15 mouse cellular contexts compared by ENCODE assay signal in the genomic region with DNA sequence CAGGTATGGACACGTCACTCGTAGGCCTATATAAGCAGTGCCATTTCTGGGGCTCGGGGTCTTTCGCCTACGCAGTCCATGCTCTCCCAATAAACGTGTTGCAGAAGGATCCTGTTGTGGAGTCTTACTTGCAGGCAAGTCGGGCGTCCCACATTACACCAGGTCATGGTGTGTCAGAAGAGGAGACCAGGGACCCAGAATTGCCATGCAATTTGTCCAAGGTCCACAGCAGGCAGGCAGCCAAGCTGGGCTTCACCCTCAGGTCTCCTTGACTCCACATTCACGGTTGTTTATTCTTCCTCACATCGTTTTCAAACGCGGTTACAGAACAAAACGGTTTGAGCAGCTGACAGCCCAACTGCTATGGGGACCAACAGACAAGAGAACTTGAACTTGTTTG. TPM values are rescaled to one million over a fixed set of nuclear protein-coding genes. Genes with fewer than 3 reads are reported as not detected.
DNase-seq lines count a peak whose midpoint lies in the region.
"Had no signal": no experiment of that assay in that cellular context is flagged by ENCODE, and none has a peak within 500 bp of the region (broad histone marks: within the 10 kb centered on the region; RNA-seq: fewer than 3 reads in every experiment).

No protein-coding gene starts in this region.

- peak; percentile 10 for DNase-seq in R1 (ENCODE audit: low read depth, low spot score)
- DNase-seq in adrenal gland, postnatal 14 days: peak; percentile 13
- peak; percentile 41 for DNase-seq in cerebellum, adult 9-10 months
- peak; percentile 61 for DNase-seq in kidney, adult 11 months
- peak; percentile 32 for DNase-seq in kidney, postnatal 14 days
- peak; percentile 46 to 59 for DNase-seq in lung, adult 18-20 months
- DNase-seq in lung, postnatal 4 days: peak; percentile 47 to 69

RNA-seq across cellular contexts. Expression of gene Gm7697, which starts 21.7 kb away (rescaled TPM):
- not detected in 2 replicates for total RNA-seq in adrenal gland, postnatal 14 days (2021)
- total RNA-seq: adrenal gland, postnatal 36 days; gastrocnemius, adult 8-10 months; heart, postnatal 14 days; layer of hippocampus, adult 2 months; layer of hippocampus, postnatal 25 days; left cerebral cortex, postnatal 4 days; megakaryocyte-erythroid progenitor cell, adult 5-6 weeks; monocyte, adult 5-6 weeks had no signal

Comparison
In these comparisons a context has a peak if more than half of its experiments do, and no peak if none do; other contexts are left out.
1. Peak in every context shown above with its lines: DNase-seq.
2. DNase-seq: peak in every context shown above with its lines; median percentile 61 in kidney, adult 11 months; 58 in lung, postnatal 4 days; 52 in lung, adult 18-20 months; 41 in cerebellum, adult 9-10 months; 32 in kidney, postnatal 14 days; 13 in adrenal gland, postnatal 14 days; 10 in R1.